Mouse (Mus musculus): Measurements from ENCODE around the gene Dkk3. TPM values are rescaled to one million over a fixed set of nuclear protein-coding genes. Genes with fewer than 3 reads are reported as not detected.

Gene Dkk3
- total and polyA plus RNA-seq, 2 experiments from 2014 or later = 30.9 to 38.8 TPM

- Histone ChIP-seq H3K4me2 (ENCODE audit: low read depth, low read length, poor library complexity, severe bottlenecking) (no peak overlapping the region), H3K27me3 (ENCODE audit: insufficient read depth, low read length) (no peaks in the 10 kb centered on the region), H3K27ac (ENCODE audit: low read depth, low read length) (no peak overlapping the region), H3K4me1 (ENCODE audit: insufficient read depth, low read length) (no peaks in the 10 kb centered on the region), H3K9me3 (ENCODE audit: low read length) (no peaks in the 10 kb centered on the region), H3K36me3 (ENCODE audit: insufficient read depth, low read length) (0 out of 2 replicates have a peak, but pooled peaks cover under 1% of the 10 kb centered on the region), H3K4me3 (ENCODE audit: low read depth, low read length) (no peak overlapping the region), H3K9ac (replicated peaks; ENCODE audit: low read length, poor library complexity, severe bottlenecking) (no peak overlapping the region)
- 88% methylated on average over 7 of the region's 7 CpGs for WGBS
- DNase-seq (ENCODE audit: low spot score) = no peak
- ATAC-seq (ENCODE audit: low FRiP score) = no peak
- TF ChIP-seq CTCF (IDR thresholded peaks at IDR 0.05) = no peak
Observed at GRCm38 (mm10) chr7:112118086-112118485, 40.8 kb downstream of the Dkk3 start.

DNA sequence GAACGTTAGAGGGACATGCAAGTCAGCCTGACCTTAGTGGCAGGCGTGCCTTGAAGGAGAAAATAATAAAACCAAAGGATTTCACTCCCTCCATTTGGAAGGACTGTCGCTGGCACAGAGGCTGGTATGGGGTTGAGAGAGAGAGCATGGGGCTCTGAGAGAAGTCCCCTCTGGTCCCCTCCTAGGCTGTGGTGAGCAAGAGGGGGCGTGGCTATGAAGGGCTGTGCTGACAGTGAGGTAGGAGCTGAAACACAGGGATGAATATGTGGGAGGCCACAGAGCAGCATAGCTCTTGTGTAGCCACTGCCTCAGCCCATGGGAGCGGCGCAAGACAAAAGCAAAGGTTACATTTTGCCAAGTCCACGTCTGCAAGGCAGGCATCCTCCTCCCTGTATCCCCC, 41.4 kb downstream of the Dkk3 start:
- 87% methylated on average over 7 of the region's 7 CpGs for WGBS
- H3K9ac ChIP-seq (replicated peaks; ENCODE audit: low read length, poor library complexity, severe bottlenecking) = no peak overlapping the region

DNA sequence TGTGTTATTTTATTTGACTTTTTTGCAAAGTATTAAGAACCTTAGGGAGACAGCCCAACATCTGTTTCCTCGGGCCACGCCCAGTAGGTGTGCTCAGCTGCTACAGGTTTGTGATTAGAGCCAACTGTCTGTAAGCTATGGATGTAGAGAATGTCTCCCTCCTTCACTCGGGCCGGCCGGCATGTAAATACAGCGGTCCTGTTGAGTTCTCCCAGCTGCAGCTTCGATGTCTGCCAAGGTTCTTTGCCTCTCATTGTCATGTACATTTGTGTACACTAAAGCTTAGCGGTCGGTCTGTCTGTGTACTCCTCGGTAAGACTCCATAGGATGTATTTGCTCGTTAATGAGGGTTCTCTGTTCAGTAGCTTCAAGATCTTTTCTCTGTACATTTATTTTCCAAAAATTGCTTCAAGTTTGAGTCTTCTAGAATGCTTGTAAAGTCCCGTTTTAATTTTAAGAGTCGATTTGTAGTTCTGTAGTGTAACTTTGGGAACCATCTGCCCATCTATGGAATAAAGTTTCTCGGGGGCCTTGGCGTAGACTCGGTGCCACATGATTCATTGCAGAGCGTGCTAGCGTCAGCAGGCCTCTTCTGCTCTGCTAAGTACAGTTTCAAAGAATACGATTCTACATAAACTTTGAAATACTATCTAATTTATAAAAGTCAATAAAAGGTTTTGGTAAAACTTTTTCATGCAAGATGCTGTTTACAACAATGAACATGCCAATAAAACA, 48.1 kb downstream of the Dkk3 start:
- no peaks in the 10 kb centered on the region for H3K9me3 ChIP-seq (ENCODE audit: low read length)
- H3K4me2 ChIP-seq (ENCODE audit: low read depth, low read length, poor library complexity, severe bottlenecking) = no peak overlapping the region
- DNase-seq (ENCODE audit: low spot score) = no peak
- no peak overlapping the region for H3K9ac ChIP-seq (replicated peaks; ENCODE audit: low read length, poor library complexity, severe bottlenecking)
- H3K4me1 ChIP-seq (ENCODE audit: insufficient read depth, low read length) = no peaks in the 10 kb centered on the region
- no peak overlapping the region for H3K4me3 ChIP-seq (ENCODE audit: low read depth, low read length)
- 90% methylated on average over 19 of the region's 19 CpGs for WGBS
- no peaks in the 10 kb centered on the region for H3K27me3 ChIP-seq (ENCODE audit: insufficient read depth, low read length)
- no peak overlapping the region for H3K27ac ChIP-seq (ENCODE audit: low read depth, low read length)
- TF ChIP-seq CTCF (IDR thresholded peaks at IDR 0.05) = no peak
- peaks cover 34% of the 10 kb centered on the region for H3K36me3 ChIP-seq (ENCODE audit: insufficient read depth, low read length)
- no peak for ATAC-seq (ENCODE audit: low FRiP score)

More for the DNA sequence above, 41.4 kb downstream of the Dkk3 start:
- Histone ChIP-seq H3K36me3 (ENCODE audit: insufficient read depth, low read length) (0 out of 2 replicates have a peak, but pooled peaks cover 4% of the 10 kb centered on the region), H3K4me2 (ENCODE audit: low read depth, low read length, poor library complexity, severe bottlenecking) (no peak overlapping the region), H3K27me3 (ENCODE audit: insufficient read depth, low read length) (no peaks in the 10 kb centered on the region), H3K27ac (ENCODE audit: low read depth, low read length) (no peak overlapping the region; the same call in 1 of the 2 replicates), H3K4me3 (ENCODE audit: low read depth, low read length) (no peak overlapping the region), H3K4me1 (ENCODE audit: insufficient read depth, low read length) (no peaks in the 10 kb centered on the region), H3K9me3 (ENCODE audit: low read length) (no peaks in the 10 kb centered on the region)
- ATAC-seq (ENCODE audit: low FRiP score) = no peak
- DNase-seq (ENCODE audit: low spot score) = no peak
- TF ChIP-seq CTCF (IDR thresholded peaks at IDR 0.05) = no peak

DNA sequence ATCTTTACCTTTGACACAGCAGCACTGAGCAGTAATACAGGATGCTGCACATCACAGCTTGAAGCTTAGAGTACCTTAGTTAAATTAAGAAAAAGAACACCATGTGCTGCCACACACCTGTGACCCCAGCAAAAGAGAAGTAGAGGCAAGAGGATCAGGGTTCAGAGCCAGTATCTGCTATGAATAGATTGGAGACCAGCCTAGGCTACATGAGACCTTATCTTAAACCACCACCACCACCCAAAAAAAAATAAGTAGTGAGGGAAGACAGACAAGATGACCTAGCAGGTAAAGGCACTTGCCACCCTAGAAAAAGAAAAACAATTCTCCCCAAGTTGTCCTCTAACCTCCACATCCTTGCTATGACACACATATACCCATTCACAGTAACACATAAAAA, 50.1 kb downstream of the Dkk3 start:
- no peaks in the 10 kb centered on the region for H3K27me3 ChIP-seq (ENCODE audit: insufficient read depth, low read length)
- H3K36me3 ChIP-seq (ENCODE audit: insufficient read depth, low read length) = peaks cover 46% of the 10 kb centered on the region
- H3K9ac ChIP-seq (replicated peaks; ENCODE audit: low read length, poor library complexity, severe bottlenecking) = no peak overlapping the region
- no peaks in the 10 kb centered on the region for H3K9me3 ChIP-seq (ENCODE audit: low read length)
- TF ChIP-seq CTCF (IDR thresholded peaks at IDR 0.05) = no peak
- DNase-seq (ENCODE audit: low spot score) = no peak
- H3K4me1 ChIP-seq (ENCODE audit: insufficient read depth, low read length) = no peaks in the 10 kb centered on the region
- H3K4me2 ChIP-seq (ENCODE audit: low read depth, low read length, poor library complexity, severe bottlenecking) = no peak overlapping the region
- no peak overlapping the region for H3K4me3 ChIP-seq (ENCODE audit: low read depth, low read length)
- no peak for ATAC-seq (ENCODE audit: low FRiP score)
- H3K27ac ChIP-seq (ENCODE audit: low read depth, low read length) = no peak overlapping the region

- Histone ChIP-seq H3K27ac (ENCODE audit: low read depth, low read length) (no peak overlapping the region), H3K36me3 (ENCODE audit: insufficient read depth, low read length) (peaks cover 47% of the 10 kb centered on the region), H3K4me1 (ENCODE audit: insufficient read depth, low read length) (no peaks in the 10 kb centered on the region), H3K9me3 (ENCODE audit: low read length) (no peaks in the 10 kb centered on the region), H3K4me3 (ENCODE audit: low read depth, low read length) (no peak overlapping the region), H3K9ac (replicated peaks; ENCODE audit: low read length, poor library complexity, severe bottlenecking) (no peak overlapping the region), H3K4me2 (ENCODE audit: low read depth, low read length, poor library complexity, severe bottlenecking) (no peak overlapping the region), H3K27me3 (ENCODE audit: insufficient read depth, low read length) (no peaks in the 10 kb centered on the region)
- DNase-seq (ENCODE audit: low spot score) (no peak), ATAC-seq (ENCODE audit: low FRiP score) (no peak)
- 89% methylated on average over 5 of the region's 5 CpGs for WGBS
- TF ChIP-seq CTCF (IDR thresholded peaks at IDR 0.05) = no peak
Observed at GRCm38 (mm10) chr7:112103816-112104215, 55.0 kb downstream of the Dkk3 start.

DNA sequence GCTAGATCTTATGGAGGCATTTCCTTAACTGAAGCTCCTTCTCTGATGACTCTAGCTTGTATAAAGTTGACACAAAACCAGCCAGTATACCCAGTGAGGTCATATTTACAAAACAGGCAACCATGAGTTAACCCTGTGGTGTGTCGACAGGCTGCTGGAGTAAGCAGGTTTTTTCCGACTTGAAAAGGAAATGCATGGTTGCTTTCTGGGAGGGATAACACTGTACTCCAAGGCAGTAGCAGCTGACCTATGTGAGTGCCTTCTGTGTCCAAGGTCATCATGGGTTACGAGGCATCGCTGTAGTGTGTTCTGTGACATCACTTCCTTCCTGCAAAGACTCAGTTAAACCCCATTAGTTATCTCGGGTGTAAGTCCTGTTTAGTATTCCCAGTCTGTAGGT, 55.9 kb downstream of the Dkk3 start:
- 89% methylated on average over 5 of the region's 5 CpGs for WGBS
- no peak overlapping the region for H3K9ac ChIP-seq (replicated peaks; ENCODE audit: low read length, poor library complexity, severe bottlenecking)
- H3K27ac ChIP-seq (ENCODE audit: low read depth, low read length) = no peak overlapping the region
- H3K9me3 ChIP-seq (ENCODE audit: low read length) = no peaks in the 10 kb centered on the region
- no peak for TF ChIP-seq CTCF (IDR thresholded peaks at IDR 0.05)
- H3K36me3 ChIP-seq (ENCODE audit: insufficient read depth, low read length) = peaks cover 48% of the 10 kb centered on the region
- no peak overlapping the region for H3K4me3 ChIP-seq (ENCODE audit: low read depth, low read length)
- H3K27me3 ChIP-seq (ENCODE audit: insufficient read depth, low read length) = no peaks in the 10 kb centered on the region
- no peaks in the 10 kb centered on the region for H3K4me1 ChIP-seq (ENCODE audit: insufficient read depth, low read length)
- no peak overlapping the region for H3K4me2 ChIP-seq (ENCODE audit: low read depth, low read length, poor library complexity, severe bottlenecking)
- ATAC-seq (ENCODE audit: low FRiP score) (no peak), DNase-seq (ENCODE audit: low spot score) (no peak)
